Mouse (Mus musculus) forebrain, postnatal 0 days (tissue): ENCODE measurements around the gene Myocos. TPM values are rescaled to one million over a fixed set of nuclear protein-coding genes. Genes with fewer than 3 reads are reported as not detected.

ENCODE experiments used
- ATAC-seq: fragments of 200-750 bp; cut with Nextera tagmentation; 2 replicates; pipeline ENCODE4 v1.8.0; 2017; ENCODE audit warnings: mild to moderate bottlenecking, moderate library complexity
- DNase-seq: peaks from one replicate; pipeline ENCODE4 v3.0.0-alpha.2; 2015
- H3K27ac ChIP-seq: fragments of 300-500 bp; sonication (generic); 2 replicates; pipeline ENCODE4 v1.5.1; 2014; ENCODE audit warnings: low read depth, mild to moderate bottlenecking, antibody characterized with exemption, low read length, moderate library complexity, mixed read lengths
- H3K27me3 ChIP-seq: fragments of 300-500 bp; sonication (generic); 2 replicates; pipeline ENCODE4 v1.6.1; 2014; ENCODE audit warnings: mild to moderate bottlenecking, low read length, mixed read lengths; ENCODE audit not compliant: insufficient read depth
- H3K36me3 ChIP-seq: fragments of 300-500 bp; sonication (generic); 2 replicates; pipeline ENCODE4 v1.6.1; 2014; ENCODE audit warnings: mild to moderate bottlenecking, moderate library complexity; ENCODE audit not compliant: insufficient read depth
- H3K4me1 ChIP-seq: fragments of 300-500 bp; sonication (generic); 2 replicates; pipeline ENCODE4 v1.6.1; 2014; ENCODE audit warnings: antibody characterized with exemption; ENCODE audit not compliant: insufficient read depth
- H3K4me2 ChIP-seq: fragments of 300-500 bp; sonication (generic); 2 replicates; pipeline ENCODE4 v1.6.1; 2014; ENCODE audit warnings: low read depth, mild to moderate bottlenecking, moderate library complexity
- H3K4me3 ChIP-seq: fragments of 300-500 bp; sonication (generic); 2 replicates; pipeline ENCODE4 v1.5.1; 2014; ENCODE audit warnings: low read depth, low read length, mixed read lengths
- H3K9ac ChIP-seq: fragments of 300-500 bp; sonication (generic); 2 replicates; pipeline ENCODE4 v1.6.1; 2014; ENCODE audit warnings: mild to moderate bottlenecking
- H3K9me3 ChIP-seq: fragments of 300-500 bp; sonication (generic); 2 replicates; pipeline ENCODE4 v1.6.1; 2016; ENCODE audit warnings: low read length
- CTCF ChIP-seq: sonication (generic); IDR thresholded peaks from 2 replicates; pipeline ENCODE4 v1.5.1; 2016; ENCODE audit warnings: antibody characterized with exemption, control low read depth, low read depth
- WGBS: fragments of 180-500 bp; shearing (Covaris S2); extraction: QIAGEN DNeasy Blood & Tissue Kit; methylation state at CpG from one replicate; pipeline ENCODE4 v1.1.7; 2014; 5-methylcytosine and 5-hydroxymethylcytosine counted together
- microRNA-seq, 2 experiments: library from miRNA; unstranded; fragments of <30 nt; microRNA quantifications; one replicate each; pipeline ENCODE4; 2016
- polyA plus RNA-seq: library from polyadenylated mRNA; unstranded; fragments of >200 nt; fragmentation: Nextera tagmentation; extraction: Ambion mirVana; gene quantifications from 2 replicates; pipeline ENCODE4 v1.2.1, GENCODE M21; 2015
- total RNA-seq: library from RNA; depleted of rRNA; stranded (reverse); fragments of >200 nt; gene quantifications from 2 replicates; pipeline ENCODE4 v1.2.3, GENCODE M21; 2014; rRNA removed

Gene Myocos
- total and polyA plus RNA-seq, 2 experiments from 2014 or later, result not detected

DNA sequence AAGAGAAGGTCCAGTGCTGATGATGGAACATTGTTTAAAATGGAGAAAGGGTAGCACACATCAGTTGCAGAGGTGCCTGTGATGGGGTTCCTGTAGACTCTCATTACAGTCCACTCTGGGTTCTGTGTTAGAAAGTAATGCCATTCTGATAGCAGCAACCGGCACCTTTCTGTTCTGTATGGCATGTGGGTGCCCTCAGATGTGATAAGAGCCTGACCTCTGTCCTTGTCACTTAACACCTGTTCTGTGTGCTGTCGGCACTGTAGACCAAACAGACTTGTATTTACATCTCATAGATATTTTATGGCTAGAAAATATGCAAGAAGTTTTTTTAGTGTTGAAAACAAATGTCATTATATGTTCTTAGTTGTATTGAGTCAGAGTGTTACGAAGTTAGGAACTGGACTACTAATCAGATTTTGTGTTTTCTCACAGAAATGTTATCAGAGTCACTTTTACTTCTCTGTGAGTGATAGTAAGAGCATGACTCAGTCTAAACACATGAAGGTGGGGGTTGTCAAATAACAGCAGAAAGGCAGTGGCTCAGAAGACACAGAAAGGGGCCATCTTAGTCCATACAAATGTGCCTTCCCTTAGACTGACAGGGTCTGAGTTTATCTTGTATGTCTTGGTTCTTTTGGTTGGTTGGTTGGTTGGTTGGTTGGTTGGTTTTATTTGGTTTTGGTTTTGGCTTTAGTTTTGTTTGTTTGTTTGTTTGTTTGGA lies 60.5 kb downstream of the Myocos start:
- no peak for ATAC-seq
- WGBS, result 94% methylated on average over 3 of the region's 3 CpGs
- Histone ChIP-seq H3K27me3 (no peaks in the 10 kb centered on the region), H3K9me3 (no peaks in the 10 kb centered on the region), H3K4me1 (no peaks in the 10 kb centered on the region), H3K9ac (no peak overlapping the region), H3K36me3 (peaks cover 22% of the 10 kb centered on the region), H3K4me3 (no peak overlapping the region), H3K4me2 (no peak overlapping the region), H3K27ac (no peak overlapping the region)
- DNase-seq, result no peak
- TF ChIP-seq CTCF, result no peak

Small RNA genes within 50 kb of the gene (microRNA-seq; reads per million reads assigned to microRNA genes)
- 0 to 0.39 reads per million in 2 experiments for gene Gm27616

Other genes with a start within 250 kb of the Myocos start
- 60.4 and 74.4 TPM in 2 replicates for gene Dnm3, start 180.2 kb downstream of the Myocos start, total RNA-seq
- 27.5 and 45.3 TPM in 2 replicates for gene Dnm3, start 180.2 kb downstream of the Myocos start, polyA plus RNA-seq
- 12.7 and 17.0 TPM in 2 replicates for gene Mettl13, start 109.7 kb downstream of the Myocos start, total RNA-seq
- gene Mettl13, start 109.7 kb downstream of the Myocos start, polyA plus RNA-seq, result 12.0 and 15.2 TPM in 2 replicates
- gene Vamp4, start 87.7 kb downstream of the Myocos start, total RNA-seq, result 34.9 and 40.0 TPM in 2 replicates
- gene Vamp4, start 87.7 kb downstream of the Myocos start, polyA plus RNA-seq, result 64.0 and 79.1 TPM in 2 replicates
- gene Myoc, start 19.1 kb downstream of the Myocos start, total RNA-seq, result 0.15 TPM in 1 of 2 replicates, not detected in the other
- 0.35 TPM in 1 of 2 replicates, not detected in the other for gene Myoc, start 19.1 kb downstream of the Myocos start, polyA plus RNA-seq
- 52.5 and 72.5 TPM in 2 replicates for gene Prrc2c, start 82.3 kb upstream of the Myocos start, total RNA-seq
- 60.9 and 122 TPM in 2 replicates for gene Prrc2c, start 82.3 kb upstream of the Myocos start, polyA plus RNA-seq
- 0.76 and 0.85 TPM in 2 replicates for gene Fmo4, start 155.8 kb upstream of the Myocos start, total RNA-seq
- gene Fmo4, start 155.8 kb upstream of the Myocos start, polyA plus RNA-seq, result 0.09 and 0.17 TPM in 2 replicates
- 37.2 and 46.8 TPM in 2 replicates for gene Fmo1, start 208.4 kb upstream of the Myocos start, total RNA-seq
- gene Fmo1, start 208.4 kb upstream of the Myocos start, polyA plus RNA-seq, result 28.1 and 33.2 TPM in 2 replicates
- gene Fmo2, start 240.5 kb upstream of the Myocos start, total RNA-seq, result 0.38 and 0.81 TPM in 2 replicates
- gene Fmo2, start 240.5 kb upstream of the Myocos start, polyA plus RNA-seq, result 0.30 and 0.50 TPM in 2 replicates